Mouse (Mus musculus) layer of hippocampus, postnatal 10 days (tissue): ENCODE measurements around the gene L1cam. TPM values are rescaled to one million over a fixed set of nuclear protein-coding genes. Genes with fewer than 3 reads are reported as not detected.

ENCODE experiments used
- total RNA-seq, 2 experiments: library from RNA; stranded (reverse); gene quantifications; 2 replicates each; pipeline ENCODE4 v1.2.3; 2021

L1cam gene
- total RNA-seq, 2 experiments from 2014 or later, result 333 to 351 TPM

Other genes starting within 250 kb of the L1cam start
- gene Pnck, start 236.0 kb downstream of the L1cam start, total RNA-seq, result 100 to 1,000 TPM; 126 to 138 TPM
- 10 to 100 TPM; 77.3 to 81.8 TPM for gene Slc6a8, start 223.0 kb downstream of the L1cam start, total RNA-seq
- 10 to 100 TPM; 69.5 to 71.1 TPM for gene Bcap31, start 179.9 kb downstream of the L1cam start, total RNA-seq
- gene Abcd1, start 179.5 kb downstream of the L1cam start, total RNA-seq, result 10 to 100 TPM; 15.8 to 16.0 TPM
- gene Plxnb3, start 139.0 kb downstream of the L1cam start, total RNA-seq, result 1 to 10 TPM; 6.5 to 7.9 TPM
- gene Srpk3, start 121.7 kb downstream of the L1cam start, total RNA-seq, result 1 to 10 TPM; 2.2 to 3.8 TPM
- 100 to 1,000 TPM; 151 to 157 TPM for gene Idh3g, start 109.2 kb downstream of the L1cam start, total RNA-seq
- 100 to 1,000 TPM; 101 to 104 TPM for gene Ssr4, start 109.1 kb downstream of the L1cam start, total RNA-seq
- gene Pdzd4, start 71.1 kb downstream of the L1cam start, total RNA-seq, result 100 to 1,000 TPM; 110 to 111 TPM
- not detected for gene Avpr2, start 4.0 kb downstream of the L1cam start, total RNA-seq
- 1 to 10 TPM; 4.6 to 5.1 TPM for gene Arhgap4, start 25.8 kb upstream of the L1cam start, total RNA-seq
- gene Naa10, start 25.8 kb upstream of the L1cam start, total RNA-seq, result 10 to 100 TPM; 69.8 to 72.9 TPM
- gene Renbp, start 34.7 kb upstream of the L1cam start, total RNA-seq, result 1 to 10 TPM; 3.9 to 7.1 TPM
- 10 to 100 TPM; 72.9 to 77.8 TPM for gene Hcfc1, start 70.3 kb upstream of the L1cam start, total RNA-seq
- 10 to 100 TPM; 52.5 to 52.9 TPM for gene Irak1, start 127.8 kb upstream of the L1cam start, total RNA-seq
- not detected for gene Opn1mw, start 231.4 kb upstream of the L1cam start, total RNA-seq
- gene Mecp2, start 239.3 kb upstream of the L1cam start, total RNA-seq, result 10 to 100 TPM; 74.3 to 75.1 TPM